Mouse (Mus musculus): ENCODE measurements around the gene Wdr5. TPM values are rescaled to one million over a fixed set of nuclear protein-coding genes. Genes with fewer than 3 reads are reported as not detected.

The Wdr5 gene
- total RNA-seq, 2 experiments from 2014 or later: 29.6 to 33.1 TPM

DNA sequence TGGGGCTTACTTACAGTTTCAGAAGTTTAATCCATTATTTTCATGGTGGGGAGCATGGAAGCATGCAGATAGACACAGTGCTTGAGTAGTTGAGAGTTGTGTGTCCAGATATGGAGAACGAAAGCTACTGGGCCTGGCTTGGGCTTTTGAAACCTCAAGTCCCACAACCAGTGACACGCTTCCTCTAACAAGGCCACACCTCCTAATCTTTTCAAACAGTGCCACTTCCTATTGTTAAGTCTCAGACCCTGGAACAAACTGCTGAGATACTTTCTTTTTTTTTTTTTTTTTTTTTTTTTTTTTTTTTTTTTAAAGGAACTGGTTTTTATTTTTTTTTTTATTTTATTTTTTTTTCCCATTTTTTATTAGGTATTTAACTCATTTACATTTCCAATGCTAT lies 33.0 kb downstream of the Wdr5 start:
- DNase-seq (ENCODE audit: low spot score in 2 of 2): no peak

DNA sequence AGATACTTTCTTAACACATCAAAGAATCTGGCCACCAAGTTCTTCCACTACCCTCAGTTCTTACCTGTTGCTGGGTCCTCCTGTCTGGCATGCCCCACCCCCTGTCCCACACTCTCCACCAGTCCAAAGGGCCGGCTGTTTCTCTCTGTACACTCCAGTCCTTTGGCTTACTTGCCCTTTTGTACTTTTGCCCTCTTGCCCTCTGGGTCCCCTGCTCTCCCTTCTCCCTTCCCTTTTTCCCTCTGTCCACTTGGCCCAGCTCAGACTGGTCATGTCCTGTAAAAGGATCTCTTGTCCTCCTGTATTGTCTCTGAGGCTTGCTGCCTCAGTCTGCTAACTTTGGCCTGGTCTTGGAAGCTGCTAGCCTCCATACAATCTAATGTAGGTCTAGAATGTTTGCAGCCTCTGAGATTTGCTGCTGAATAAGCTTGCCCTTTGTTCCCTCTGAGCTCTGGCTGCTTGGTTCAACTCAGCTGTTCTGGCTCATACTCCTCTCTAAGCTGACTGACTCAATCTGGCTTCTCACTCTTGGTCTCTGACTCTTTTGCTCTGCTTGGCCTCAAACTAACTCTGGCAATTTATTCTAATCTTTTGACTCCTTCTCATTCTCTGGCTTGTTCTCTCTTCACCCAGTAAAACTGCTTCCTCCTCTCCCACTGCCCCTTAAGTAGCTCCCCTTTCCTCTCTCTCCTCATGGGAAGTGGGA lies 33.9 kb downstream of the Wdr5 start:
- no peak for DNase-seq (ENCODE audit: low spot score in 2 of 2)

DNA sequence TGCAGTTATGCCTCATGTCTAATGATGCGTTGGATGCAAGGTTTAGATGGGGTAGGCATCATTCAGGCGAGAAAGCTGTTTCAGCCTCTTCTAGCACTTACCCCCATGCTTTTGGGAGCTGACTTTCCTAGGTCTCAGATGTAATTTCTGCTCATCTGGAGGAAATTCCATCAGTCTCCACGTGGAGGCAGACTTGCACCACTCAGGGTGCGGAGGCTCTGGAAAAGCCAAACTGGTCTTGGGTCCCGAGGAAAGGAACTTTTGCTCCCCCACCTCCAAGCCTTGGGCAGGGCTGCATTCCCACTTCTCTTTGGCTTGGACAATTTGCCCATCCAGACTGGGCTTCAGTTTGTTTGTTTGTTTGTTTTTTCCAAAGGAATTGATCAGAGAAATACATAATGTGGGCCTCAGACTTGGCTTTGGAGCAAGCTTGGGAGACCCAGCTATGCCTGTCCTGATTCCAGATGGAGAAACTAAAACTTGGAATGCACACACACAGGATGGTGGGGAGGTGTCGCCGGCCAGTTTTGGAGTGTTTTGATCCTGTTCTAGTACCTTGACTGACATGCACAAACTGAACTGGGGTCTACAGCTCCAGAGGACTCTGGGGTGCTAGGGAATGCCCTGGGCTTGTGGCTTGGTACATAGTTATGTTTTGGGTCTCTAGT lies 37.8 kb downstream of the Wdr5 start:
- DNase-seq (ENCODE audit: low spot score in 2 of 2): peak; percentile 77 to 83

DNA sequence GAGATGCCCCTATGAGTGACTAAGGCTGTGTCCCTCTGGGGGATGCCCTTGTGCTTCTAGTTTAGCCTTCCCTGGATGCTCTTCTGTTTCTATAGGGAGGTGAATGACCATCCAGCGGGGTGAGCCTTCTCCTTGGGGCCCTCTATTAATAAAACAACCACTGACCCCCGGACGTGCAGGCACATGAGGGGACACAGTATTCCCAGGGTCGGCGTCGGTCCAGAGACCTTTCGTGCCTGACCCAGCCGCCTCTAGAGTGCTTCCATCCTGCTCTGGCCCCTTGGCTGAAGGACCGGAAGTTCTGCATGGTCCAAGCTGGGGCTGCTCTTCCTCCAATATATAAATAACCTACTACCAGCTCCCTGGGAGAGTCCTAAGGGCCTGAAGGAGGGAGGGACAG lies 39.4 kb downstream of the Wdr5 start:
- DNase-seq (ENCODE audit: low spot score in 2 of 2): no peak

DNA sequence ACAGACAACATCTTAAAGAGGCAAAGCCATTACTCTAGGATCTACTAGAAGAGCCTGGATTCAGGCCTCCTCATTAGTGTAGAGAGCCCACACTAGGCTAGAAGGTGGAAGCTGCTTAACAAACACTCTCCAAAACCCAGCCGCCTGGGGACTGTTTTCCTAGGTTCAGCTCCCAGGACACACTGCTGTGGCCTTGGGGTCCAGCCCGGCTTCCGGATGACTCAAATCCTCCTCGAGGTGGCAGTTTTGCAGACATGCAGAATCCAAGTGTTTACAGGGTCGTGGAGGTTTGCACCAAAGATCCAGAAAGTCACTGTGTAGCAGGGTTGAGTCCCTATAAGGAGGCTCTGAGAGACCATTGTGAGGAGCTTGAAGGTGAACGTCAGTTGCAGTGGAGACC lies 42.0 kb downstream of the Wdr5 start:
- no peak for DNase-seq (ENCODE audit: low spot score in 2 of 2)

DNA sequence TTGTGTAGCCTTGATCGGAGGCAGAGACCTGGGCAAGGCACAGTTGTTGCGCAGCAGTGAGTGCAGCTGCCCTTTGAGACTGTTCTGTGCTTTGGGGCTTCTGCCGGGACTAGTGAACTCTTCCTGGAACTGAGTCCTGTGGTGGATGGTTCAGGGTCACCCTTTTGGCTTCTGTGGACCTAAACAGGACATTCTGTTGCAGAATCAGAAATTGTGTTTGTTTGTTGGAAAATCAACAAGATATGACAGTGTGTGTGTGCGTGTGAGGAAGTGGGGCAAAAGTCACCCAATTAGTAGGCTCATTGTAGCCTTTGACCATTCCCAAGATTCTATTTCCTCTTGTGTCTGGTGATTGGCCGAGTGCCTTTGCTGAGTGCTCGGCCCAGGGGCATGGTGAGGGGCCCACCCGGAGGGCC lies 45.8 kb downstream of the Wdr5 start:
- no peak for DNase-seq (ENCODE audit: low spot score in 2 of 2)

DNA sequence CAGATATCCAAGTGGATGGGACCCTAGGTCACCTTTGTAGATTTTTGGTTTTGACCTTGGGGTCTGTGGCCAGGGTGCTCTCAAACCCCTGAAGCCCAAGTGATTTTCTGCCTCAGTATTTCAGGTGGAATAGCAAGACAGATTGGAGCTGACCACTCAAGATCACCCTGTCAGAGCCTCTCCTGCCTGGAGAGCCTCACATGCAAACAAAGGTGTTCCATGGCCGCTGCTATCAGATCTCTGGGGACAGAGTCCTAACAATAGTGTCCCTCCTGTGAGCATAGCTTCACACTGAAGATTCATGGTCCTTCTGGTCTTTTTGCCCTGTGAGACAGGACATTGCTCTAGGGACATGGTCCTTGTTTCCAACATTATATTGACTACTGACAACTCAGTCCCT lies 46.2 kb downstream of the Wdr5 start:
- no peak for DNase-seq (ENCODE audit: low spot score in 2 of 2)

DNA sequence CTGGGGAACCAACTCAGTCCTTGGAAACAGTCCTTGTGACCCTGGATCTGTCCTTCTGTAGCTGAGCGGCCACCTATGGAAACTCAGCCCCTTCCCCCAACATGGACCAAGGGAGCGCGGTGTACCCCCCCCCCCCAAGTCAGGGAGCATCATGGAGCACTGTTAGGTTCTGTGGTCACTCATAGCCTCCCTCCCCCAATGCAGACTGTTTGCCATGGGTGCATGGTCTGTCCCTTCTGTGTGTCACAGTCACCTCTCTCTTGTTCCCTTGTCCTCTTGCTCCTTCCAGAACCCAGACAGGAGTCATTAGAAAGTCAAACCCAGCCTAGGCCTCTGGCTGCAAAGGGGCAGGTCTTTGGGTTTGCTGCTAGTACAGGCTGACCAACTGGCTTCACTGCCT lies 46.9 kb downstream of the Wdr5 start:
- no peak for DNase-seq (ENCODE audit: low spot score in 2 of 2)

DNA sequence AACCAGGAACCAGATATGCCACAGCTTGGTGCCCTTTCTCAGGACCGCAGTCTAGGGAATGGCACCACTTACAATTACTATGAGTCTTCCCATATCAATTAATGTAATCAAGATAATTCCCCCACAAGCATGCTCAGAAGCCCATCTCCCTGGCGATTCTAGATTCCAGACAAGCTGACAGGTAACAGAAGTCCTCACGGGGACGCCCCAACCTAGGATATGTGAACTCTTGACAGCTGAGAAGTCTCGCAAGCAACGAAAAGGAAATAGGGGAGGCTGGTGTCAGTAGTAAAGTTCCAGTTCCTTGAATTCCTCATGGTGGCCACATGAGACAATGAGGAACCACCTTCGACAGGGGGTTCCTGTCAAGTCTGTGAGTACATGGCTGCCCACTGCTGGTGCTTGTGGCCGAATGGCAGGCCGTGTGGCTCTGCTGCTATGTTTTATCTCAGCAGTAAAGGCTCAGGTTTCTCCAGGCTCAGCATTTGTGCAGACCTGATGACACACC lies 48.7 kb downstream of the Wdr5 start:
- no peak for DNase-seq (ENCODE audit: low spot score in 2 of 2)

DNA sequence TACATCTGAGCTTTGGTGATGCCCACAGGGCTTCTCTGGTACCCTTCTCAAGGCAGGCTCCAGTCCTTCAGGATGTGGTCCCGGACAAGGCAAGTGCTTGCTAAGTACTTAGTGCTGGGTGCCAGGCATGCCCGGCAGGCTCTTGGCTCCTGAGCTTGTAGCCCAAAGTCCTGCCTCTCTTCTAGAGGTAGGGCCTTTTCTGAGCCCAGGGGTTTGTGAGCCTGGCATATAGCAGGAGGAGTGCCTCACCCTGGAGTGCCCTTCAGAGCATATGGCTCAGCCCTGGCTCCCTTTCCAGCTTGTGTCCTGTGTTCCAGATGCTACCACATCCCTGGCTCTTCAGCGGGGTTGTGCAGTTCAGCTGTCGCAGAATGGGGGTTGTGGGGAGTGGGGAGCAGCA lies 49.7 kb downstream of the Wdr5 start:
- no peak for DNase-seq (ENCODE audit: low spot score in 2 of 2)

DNA sequence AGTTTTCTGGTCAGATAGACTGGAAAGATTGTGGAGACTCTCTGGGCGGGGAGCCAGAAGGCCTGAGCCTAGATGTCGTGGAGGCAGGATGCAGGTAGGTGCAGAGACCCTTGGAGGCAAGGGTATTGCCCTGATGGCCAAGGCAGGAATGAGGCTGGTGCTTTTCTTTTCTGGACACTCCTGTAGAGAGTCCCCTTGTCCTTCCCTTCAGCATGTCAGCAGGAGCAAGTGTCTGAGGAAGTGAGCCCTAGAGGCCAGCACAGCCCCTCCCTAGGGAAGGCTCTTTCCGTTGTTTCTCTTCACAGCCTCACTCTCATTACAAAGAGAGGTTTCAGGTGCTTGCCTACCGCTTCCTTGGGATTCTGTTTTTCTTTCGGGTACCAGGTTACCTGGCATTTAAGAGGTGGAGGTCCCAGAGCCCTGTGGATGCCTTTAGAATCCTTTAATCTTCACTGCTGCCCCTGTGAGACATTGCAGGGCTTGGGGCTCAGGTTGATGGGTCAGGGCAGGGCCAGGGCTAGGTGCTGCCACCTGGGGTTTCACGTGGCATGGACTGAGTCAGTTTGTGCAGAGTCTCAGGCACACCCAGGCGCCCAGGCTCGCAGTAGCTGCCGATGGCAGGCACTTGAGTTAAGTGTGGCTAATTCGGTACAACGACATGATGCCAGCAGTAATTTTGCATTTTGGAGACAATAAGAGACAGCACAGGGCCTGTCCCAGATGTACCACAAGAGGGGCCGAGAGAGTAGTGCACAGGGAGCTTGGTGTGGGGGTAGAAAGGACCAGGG lies 50.6 kb downstream of the Wdr5 start:
- DNase-seq (ENCODE audit: low spot score in 2 of 2): no peak

DNA sequence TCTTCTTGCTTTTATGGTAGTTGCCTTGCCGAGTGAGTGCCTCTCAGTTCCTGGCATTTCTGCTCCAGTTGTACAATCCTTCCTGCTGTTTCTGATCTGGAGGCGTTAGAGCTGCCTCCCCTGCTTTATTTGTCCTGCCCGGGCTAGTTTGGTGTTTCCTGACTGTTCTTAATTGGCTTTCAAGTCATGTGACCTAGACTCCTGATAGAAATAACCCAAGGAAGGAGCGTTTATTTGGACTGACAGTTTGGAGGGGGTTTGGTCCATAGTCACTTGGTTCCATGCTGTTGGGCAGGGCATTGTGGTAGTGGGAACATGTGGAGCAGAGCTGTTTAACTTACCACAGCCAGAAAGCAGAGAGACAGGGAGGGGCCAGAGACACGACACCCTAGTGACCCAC lies 55.9 kb downstream of the Wdr5 start:
- no peak for DNase-seq (ENCODE audit: low spot score in 2 of 2)

DNA sequence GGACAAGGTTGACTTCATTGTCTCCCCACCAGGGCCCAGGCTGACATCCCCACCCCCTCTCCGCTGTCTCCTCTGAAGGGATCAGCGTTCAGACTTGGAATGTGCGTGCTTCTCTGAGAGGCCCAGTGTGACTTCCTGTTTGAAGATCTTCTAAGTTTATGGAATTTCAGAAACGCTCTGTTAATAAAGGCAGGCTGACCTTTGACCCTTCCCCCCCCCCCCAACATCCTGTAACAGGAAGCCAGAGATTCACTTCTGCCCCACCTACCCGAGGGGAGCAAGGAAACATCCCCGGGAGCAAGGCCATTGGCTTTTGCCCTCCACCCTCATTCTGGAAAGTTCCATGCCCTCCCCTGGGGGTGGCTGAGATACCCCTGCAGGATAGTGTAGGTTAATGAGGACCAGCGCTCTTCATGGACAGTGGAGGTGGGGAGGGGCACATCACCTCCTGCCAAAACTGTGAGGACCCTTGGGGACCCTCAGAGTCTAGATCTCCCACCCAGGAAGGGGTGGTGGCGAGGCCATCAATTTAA lies 57.4 kb downstream of the Wdr5 start:
- no peak for DNase-seq (ENCODE audit: low spot score in 2 of 2)

DNA sequence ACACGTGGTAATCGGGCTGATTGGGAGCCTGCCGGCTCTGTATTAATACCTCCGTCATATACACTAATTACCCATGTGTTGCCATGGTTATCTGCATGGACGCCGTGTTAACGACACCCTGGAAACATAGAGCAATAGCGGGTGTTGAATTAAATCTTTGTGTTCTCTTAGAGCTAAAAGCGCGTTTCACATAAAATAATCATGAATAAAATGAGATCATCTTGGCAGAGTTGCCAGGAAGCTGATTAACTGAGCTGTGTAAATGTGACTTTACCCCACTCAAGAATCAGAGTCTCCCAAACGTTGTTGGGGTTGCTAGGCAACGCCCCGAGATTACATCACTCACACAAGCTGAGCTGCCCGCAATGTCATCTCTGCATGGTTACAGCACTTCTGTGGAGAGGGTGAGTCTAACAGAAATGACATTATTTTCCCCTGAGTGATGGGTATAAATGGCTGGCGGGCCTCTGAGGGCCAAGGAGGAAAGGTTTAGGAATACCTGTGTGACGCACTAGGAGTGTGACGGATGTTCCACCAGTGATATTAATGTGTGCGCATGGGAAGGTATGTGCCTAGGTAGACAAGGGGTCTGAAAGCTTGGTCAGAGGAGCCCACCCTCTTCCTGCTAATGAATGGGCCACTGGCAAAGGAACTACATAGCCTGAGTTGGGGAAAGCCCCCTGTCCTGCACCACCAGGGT lies 58.1 kb downstream of the Wdr5 start:
- peak in 1 of 2 experiments; percentile 45 for DNase-seq (ENCODE audit: low spot score in 2 of 2)

DNA sequence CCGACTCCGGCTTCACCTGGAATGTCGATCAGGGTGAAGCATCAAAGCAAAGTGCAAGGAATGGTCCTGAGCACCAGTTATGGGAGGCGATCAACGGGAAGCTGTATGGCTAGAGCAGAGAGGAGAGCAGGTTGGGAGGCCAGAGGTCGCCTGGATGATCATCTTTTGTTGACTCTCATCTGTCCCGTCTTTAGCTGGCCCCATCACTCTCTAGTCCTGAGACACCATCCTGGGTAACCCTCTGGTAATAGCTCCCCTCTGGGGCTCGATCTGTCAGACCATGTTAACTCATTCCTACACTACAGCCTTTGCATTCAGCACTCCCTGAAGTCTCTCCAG lies 58.6 kb downstream of the Wdr5 start:
- no peak for DNase-seq (ENCODE audit: low spot score in 2 of 2)

DNA sequence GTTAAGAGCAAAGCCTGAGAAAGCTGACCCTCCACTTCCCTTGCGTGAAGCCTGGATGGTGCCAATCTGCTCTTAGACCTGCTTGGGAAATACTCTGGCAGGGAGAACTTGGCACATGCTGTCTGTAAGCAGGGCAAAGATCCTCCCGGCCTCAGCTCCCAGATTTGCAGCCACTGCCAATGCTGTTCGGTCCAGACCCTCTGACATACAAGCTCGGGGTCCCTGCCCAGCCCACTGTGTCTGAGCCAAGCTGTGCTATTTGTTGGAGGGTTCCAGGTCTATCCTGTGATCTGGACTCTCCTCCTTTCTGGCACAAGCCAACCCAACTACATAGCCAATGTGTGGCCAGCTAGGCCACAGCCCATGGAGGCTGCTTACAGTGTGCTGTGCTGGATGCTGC lies 61.5 kb downstream of the Wdr5 start:
- DNase-seq (ENCODE audit: low spot score in 2 of 2): no peak

DNA sequence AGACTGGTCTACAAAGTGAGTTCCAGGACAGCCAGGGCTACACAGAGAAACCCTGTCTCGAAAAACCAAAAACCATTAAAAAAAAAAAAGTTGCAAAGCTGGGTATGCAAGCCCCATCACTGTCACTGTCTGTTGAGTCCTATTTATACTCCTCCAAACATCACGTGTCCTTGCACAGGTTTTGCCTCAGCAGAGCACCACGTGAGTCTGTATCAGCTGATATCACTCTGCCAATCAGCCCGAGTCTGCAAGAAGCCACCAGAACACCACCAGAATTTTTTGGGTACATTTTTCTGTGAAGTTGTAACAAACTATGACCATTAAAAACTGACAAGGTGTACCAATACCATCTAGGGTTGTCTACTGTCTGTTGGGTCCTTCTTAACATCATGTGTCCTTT lies 63.6 kb downstream of the Wdr5 start:
- no peak for DNase-seq (ENCODE audit: low spot score in 2 of 2)

DNA sequence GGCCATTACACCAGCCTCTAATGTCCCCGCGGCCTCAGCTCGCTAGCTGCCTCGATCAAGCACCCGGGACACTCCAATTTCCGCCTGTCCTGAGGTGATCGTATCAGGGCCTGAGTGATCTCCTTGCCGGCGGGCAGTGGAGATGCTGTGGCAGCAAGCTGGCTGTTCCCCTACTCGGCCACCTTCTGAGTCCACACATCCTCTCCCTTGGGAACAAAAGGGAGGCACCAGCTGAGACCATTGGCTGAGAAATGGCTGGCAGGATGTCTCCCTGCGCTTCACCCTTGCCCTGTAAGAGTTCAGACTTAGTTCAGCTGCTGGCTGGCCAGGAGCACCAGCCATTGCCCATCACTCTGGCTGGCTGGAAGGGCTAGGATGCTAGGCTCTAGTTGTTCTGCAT lies 67.2 kb downstream of the Wdr5 start:
- DNase-seq (ENCODE audit: low spot score in 2 of 2): no peak

DNA sequence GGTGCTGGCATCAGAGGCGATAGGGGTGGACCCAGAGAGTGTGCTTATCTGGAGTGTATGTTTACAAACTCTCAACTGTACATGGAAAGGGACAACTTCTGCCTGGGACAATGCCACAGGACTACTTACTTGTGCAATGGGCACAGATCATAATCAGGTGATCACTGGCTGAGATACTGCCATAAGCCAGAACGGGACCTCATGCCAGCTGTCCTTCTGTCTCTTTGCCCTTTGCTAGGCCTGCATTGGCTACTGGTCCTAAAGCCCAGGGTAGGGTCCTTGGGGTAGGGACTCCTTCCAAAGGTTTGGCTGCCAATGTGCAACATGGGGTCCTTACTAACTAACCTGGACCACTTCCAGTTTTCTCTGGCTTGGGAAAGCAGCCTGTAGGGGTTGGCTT lies 68.1 kb downstream of the Wdr5 start:
- DNase-seq (ENCODE audit: low spot score in 2 of 2): no peak

DNA sequence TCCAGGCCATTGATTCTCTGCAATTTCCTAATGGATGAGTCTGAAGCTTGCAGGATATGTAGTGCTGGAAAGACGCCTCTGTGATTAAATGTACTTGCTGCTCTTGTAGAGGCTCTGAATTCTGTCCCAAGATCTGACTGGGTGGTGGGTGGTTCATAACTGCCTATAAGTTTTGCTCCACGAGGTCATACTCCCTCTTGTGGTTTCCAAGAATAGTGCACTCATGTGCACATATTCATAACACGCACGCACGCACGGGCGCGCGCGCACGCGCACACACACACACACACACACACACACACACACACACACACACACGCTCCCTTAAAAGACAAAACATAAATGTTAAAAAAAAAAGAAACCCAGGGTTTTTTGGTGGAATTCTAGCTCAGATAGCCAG lies 69.6 kb downstream of the Wdr5 start:
- no peak for DNase-seq (ENCODE audit: low spot score in 2 of 2)

All from adrenal gland, adult 18-20 months (tissue).